Mouse (Mus musculus) cerebellum, adult 2 months (tissue): ENCODE measurements at regions not wholly inside any gene's neighbourhood (a gene's known extent, or its start where the extent isn't known, plus 50 kb on each side); places are given as distances from the start of the nearest gene placed in this dataset.

ENCODE experiments used
- CTCF ChIP-seq: fragments of 200-500 bp; IDR thresholded peaks from 2 replicates; pipeline ENCODE4 v1.5.1; 2011; ENCODE audit warnings: low read depth, mild to moderate bottlenecking, control low read depth, low read length, moderate library complexity, borderline replicate concordance; ENCODE audit not compliant: insufficient read depth
- POLR2A ChIP-seq: fragments of 200-500 bp; IDR thresholded peaks from 2 replicates; pipeline ENCODE4 v1.6.1; 2011; ENCODE audit warnings: low read length, control low read depth, borderline replicate concordance; ENCODE audit not compliant: insufficient read depth

- TF ChIP-seq POLR2A (no peak), CTCF (no peak)
Measured at GRCm38 (mm10) chr8:89721684-89722305, 626.3 kb downstream of the Tox3 start.
